Mouse (Mus musculus) neural tube, embryonic 10.5 days (tissue): ENCODE measurements around the gene Wdfy2.
A peak's percentile ranks its signal among the peaks of the same experiment; 100 is the strongest.

Experiments used
- DNase-seq: peaks from one replicate; pipeline ENCODE4 v3.0.0-alpha.2; 2017; ENCODE audit warnings: low spot score; ENCODE audit errors: extremely low spot score

Gene Wdfy2

GRCm38 (mm10) chr14:62842976-62843375, 5.5 kb downstream of the Wdfy2 start:
- DNase-seq = no peak

DNA sequence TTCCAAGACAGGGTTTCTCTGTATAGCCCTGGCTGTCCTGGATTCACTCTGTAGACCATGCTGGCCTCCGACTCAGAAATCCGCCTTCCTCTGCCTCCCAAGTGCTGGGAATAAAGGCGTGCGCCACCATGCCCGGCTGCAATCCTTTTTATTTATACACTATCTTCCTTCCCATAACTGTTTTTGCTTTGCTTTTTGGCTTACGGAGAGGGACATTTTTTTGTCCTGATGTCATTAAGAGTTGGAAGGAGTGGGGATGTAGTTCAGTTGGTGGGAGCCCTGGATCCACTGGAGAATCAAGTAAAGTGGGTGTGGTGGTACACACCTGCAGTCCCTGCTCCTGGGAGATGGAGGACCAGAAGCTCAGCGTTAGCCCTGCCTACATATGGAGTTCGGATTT, 6.7 kb downstream of the Wdfy2 start:
- no peak for DNase-seq

DNA sequence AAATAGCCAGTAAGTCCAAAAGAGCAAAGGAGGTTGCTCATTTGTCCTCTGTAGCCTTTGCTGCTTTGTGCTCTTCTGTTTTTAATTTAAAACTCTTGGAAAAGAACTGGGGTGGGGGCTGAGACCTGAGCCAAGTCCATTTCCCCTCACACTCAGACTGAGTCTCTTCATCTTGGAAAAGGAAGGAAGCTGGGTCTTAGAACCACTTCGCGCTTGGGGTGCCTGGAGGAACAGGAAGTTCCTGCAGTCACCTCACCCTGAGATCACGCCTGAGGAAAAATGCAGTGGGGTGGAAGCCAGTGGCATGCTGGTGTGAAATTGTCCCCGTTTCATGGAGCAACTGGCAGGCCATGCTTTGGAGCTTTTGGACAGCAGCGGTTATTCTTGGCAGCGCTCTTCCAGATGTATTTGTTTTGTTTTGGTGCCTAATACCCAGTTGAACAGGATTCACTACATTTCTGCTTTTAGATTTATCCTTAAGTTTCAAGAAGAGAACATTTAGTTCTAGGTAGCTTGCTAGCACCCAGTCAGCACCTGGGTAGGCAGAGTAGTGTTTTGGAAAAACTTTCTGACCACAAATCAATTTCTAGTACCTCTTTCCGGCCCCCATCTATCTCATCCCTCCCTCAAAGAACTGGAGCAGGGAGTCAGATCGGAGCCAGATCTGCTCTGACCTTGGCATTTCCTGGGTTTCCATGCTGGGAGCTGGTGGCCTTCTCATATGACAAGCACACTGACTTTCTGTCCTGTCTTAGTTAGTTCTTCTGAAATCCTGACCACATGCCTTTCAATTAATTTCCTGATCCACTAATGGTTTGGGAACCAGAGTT, 7.7 kb downstream of the Wdfy2 start:
- no peak for DNase-seq

- no peak for DNase-seq
Measured at GRCm38 (mm10) chr14:62850980-62851379, 13.5 kb downstream of the Wdfy2 start.

DNA sequence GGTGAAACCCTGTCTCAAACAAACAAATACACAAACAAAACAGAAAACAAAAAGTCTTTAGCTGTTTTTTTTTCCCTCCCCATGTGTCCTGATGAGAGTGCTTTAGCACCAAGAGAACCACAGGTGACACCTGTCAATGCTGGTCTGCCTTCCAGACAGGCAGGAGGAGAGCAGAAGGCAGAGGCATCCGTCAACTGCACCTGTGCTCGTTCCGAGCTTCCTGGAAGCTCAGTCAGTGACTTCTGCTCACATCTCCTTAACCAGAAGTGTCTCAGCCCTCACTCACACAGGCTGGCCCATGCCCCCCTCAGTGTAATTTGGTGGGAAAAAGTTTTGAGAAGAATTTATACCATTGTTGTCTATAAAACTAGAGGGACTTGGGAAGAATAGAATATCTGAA, 15.4 kb downstream of the Wdfy2 start:
- no peak for DNase-seq

- no peak for DNase-seq
Measured at GRCm38 (mm10) chr14:62855077-62855835, 17.8 kb downstream of the Wdfy2 start.

- DNase-seq = no peak
Measured at GRCm38 (mm10) chr14:62855863-62856262, 18.4 kb downstream of the Wdfy2 start.

- DNase-seq = no peak
Measured at GRCm38 (mm10) chr14:62856490-62856889, 19.0 kb downstream of the Wdfy2 start.

DNA sequence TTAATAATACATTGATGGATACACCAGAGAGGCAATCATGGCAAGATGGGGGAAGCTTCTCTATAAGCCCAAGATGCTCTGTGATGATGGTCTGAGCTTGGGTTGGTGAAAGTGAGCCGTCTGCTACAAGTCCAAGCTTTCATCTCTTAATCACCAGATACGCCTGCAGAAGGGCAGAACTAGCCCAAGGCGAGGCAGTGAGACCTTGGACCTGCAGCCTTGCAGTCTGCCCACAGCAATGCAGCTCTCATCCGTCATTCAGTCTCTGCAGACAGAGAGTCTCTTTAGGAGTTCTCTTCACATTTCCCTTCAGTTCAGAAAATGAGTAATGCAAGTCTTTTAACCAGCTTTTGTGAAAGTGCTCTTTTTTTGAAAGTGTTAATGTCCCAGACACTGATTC, 20.4 kb downstream of the Wdfy2 start:
- DNase-seq = no peak

DNA sequence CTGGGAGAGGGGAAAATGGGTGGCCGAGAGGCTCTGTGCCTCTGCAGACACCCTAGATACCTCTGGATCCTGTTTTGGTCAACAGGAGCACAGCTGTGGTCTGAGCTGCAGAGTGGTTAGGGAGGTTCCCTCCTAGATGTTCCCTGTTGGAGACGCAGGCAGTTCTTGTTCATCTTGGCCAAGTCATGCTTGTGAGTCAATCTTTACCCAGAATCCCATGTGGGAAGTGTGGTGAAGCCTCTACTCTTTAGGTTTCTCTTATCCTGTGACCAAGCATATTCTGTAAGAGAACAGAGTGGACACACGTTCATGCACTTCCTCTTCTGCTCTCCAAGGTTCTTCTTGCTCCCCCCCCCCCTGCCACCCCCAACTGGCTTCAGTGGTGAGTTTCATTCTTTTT, 20.8 kb downstream of the Wdfy2 start:
- no peak for DNase-seq

DNA sequence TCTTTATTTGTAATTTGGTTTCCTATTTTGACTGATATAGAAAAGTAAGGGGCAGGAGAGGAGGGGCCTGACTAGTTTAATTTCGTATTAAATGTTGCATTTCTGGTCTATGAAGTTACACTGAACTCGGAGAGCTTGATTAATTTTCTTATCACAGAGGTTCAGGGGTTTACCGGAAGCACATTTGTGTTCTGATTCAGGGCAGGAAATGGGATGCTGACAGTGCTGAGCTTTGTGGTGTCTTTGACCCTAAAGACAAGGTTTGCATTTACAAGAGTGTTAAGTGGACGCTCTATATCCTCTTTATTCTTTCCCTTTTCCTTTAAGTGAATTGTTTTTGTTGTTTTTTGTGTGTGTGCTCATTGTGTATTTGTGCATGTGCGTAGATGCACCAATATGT, 25.1 kb downstream of the Wdfy2 start:
- DNase-seq = no peak

DNA sequence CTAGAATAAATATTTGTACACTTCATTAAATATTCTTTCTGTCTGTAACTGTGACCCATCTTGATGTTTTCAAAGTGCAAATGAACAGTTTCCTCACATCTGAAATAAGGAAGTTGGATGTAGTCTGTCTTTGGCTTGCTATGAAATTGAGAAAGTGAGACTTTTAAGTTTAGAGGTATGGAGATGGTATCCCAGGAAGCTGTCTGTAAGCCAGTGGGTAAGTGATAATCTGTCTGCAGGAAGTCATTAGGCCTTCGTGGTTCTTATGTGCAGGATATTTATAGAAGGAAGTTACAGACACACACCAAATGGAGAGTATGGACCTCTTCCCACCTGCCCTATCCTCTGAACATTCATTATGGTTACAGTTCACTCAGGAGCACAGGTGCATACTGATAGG, 26.8 kb downstream of the Wdfy2 start:
- no peak for DNase-seq

- DNase-seq = no peak
Measured at GRCm38 (mm10) chr14:62865405-62865804, 27.9 kb downstream of the Wdfy2 start.

DNA sequence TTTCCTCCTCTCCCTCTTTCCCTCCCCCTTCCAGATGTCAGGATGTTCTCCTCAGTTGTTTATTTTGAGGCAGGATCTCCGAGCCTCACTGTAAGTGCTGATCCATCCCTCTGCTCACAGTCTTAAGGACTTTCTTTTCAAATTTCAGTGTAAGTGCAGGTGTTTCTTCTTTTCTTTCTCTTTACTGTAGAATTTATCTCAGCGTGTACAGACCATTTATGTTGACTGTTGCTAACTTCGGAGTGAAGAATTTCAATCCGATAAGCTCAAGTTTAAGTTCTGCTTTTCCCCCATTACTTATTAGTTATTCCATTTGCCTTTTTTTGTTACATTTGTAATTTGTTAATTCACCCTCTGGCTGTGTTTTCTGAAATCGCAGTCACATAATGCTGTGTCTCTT, 29.6 kb downstream of the Wdfy2 start:
- DNase-seq = no peak

- DNase-seq = no peak
Measured at GRCm38 (mm10) chr14:62867576-62867975, 30.1 kb downstream of the Wdfy2 start.

GRCm38 (mm10) chr14:62868254-62868653, 30.8 kb downstream of the Wdfy2 start:
- DNase-seq = no peak

DNA sequence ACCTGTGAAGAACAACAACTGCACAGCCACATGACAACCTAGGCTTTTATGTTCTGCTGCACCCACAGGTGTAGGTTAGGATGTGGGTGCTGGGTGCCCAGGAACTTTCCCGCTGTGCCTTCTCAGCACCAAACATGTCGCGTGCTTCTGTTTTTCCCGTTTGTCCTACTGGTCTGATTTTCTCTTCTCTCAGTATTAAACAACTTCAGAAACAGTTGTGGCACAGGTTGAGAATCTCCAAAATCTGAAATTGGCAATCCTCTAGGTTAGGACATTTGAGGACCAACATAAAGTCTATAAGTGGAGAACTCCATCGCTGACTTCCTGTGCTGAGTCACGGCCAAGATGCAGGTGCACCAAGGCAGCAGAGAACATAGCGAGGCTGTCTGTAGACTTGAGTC, 32.8 kb downstream of the Wdfy2 start:
- no peak for DNase-seq

DNA sequence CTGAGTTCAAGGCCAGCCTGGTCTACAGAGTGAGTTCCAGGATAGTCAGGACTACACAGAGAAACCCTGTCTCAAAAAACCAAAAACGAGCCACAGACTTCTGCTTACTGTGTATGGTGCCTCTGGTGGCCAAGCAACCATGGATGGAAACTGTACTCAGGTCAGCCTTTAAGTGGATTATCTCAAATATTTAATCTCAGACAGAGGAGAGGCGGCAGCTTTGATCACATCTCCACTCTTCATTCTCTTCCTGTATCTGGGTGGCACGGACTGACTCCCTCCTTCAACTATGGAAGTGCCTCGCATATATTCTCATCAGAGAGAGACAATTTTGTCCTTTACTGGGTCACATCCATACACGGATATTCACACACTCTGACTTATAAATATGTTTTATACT, 34.0 kb downstream of the Wdfy2 start:
- no peak for DNase-seq

GRCm38 (mm10) chr14:62871932-62872331, 34.5 kb downstream of the Wdfy2 start:
- no peak for DNase-seq

DNA sequence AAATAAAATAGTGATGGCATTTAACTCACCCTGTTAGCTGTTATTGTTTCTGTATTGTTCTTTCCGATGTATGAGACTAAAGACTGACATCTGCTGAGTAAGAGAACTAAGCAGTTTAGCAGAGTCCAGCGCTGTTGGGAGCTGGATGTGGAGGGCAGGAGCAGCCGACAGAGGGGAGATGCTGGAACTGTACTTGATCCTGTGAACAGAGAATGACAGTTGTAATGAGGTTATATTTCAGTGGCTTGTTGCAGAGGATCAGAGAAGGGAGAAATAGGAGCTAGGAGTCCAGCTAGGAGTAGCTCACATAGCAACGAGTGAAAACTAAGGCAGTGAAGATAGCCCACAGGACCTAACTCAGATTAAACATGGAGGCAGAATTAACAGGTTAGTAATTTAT, 36.3 kb downstream of the Wdfy2 start:
- DNase-seq = peak; percentile 12

DNA sequence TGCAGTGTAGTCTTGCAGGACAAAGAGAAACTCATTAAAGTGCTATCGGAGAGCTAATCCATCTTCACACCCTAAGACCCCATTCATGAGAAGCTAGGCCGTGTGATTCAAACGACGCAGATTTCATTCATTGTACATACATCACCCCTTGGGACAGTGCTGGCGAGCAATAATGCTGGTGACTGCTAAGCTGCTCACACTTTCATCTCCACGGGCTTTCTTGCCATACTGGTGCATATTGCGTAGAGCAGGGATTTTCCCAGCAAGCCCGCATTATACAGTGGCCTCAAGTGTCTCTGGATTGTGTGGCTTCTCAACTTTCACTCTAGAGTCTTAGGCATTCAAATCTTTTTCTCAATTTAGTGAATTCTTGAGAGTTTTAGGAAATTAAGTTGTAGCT, 36.9 kb downstream of the Wdfy2 start:
- no peak for DNase-seq

- DNase-seq = no peak
Measured at GRCm38 (mm10) chr14:62878076-62878475, 40.6 kb downstream of the Wdfy2 start.
